ENCODE assay signal across 8 mouse cellular contexts in the genomic region with DNA sequence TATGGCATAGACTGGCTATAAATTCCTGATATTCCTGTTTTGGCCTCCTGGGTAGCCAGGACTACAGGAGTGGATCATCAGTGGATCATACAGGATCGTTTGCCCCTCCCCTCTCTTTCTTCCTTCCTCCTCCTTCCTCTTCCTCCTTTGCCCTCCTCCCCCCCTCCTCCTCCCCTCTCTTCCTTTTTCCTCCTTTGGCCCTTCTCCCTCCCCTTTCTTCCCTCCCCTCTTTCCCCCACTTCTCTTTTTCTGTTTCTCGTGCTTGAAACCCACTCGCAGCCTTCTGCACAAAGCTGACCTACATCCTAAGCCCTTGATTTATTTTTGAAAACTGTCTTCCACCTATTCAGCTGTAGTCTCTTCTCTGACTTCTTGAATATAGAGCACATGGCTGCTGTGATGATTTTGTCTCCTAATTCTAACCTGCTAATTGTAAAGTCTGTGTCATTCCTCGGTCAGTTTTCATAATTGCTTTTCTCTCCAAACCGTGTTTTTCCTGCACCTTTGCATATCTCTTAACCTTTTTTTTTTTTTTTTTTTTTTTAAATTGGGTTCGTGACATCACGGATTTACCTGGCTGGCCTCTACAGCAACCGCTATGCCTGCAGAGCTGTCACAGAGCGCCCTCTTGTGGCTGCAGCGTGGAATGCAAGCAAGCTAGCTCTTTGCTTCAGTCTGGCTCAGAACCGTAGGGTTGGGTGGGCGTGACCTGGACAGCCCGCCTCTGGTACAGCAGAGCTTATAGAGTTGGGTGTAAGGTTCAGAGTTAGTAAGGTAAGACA.
DNase-seq lines count a peak whose midpoint lies in the region; ATAC-seq lines count a peak whose summit lies in the region.

No protein-coding gene starts in this region.

- H3K27me3 ChIP-seq in heart, embryonic 11.5 days (ENCODE audit: control insufficient read depth, insufficient read depth, low read length) = no peaks in the 10 kb centered on the region
- no peaks in the 10 kb centered on the region for H3K27me3 ChIP-seq in limb, embryonic 10.5 days (ENCODE audit: low read depth, poor library complexity, severe bottlenecking)
- no peaks in the 10 kb centered on the region for H3K27me3 ChIP-seq in midbrain, embryonic 14.5 days (ENCODE audit: control insufficient read depth, insufficient read depth, low read length)

- H3K4me2 ChIP-seq in heart, embryonic 11.5 days = no peak overlapping the region
- H3K4me2 ChIP-seq in midbrain, embryonic 14.5 days (ENCODE audit: low read length) = peak overlapping the region; percentile 20; the same call in 1 of the 2 replicates

- H3K9ac ChIP-seq in heart, embryonic 11.5 days (ENCODE audit: low read depth, low read length) = no peak overlapping the region
- H3K9ac ChIP-seq in midbrain, embryonic 14.5 days (replicated peaks; ENCODE audit: low read length) = no peak overlapping the region

- H3K4me3 ChIP-seq in heart, embryonic 11.5 days (ENCODE audit: low read depth, low read length) = no peak overlapping the region
- no peak overlapping the region for H3K4me3 ChIP-seq in limb, embryonic 10.5 days
- no peak overlapping the region for H3K4me3 ChIP-seq in midbrain, embryonic 14.5 days (replicated peaks; ENCODE audit: low read depth, low read length)

- H3K36me3 ChIP-seq in heart, embryonic 11.5 days (ENCODE audit: control insufficient read depth, insufficient read depth, low read length) = no peaks in the 10 kb centered on the region
- no peaks in the 10 kb centered on the region for H3K36me3 ChIP-seq in limb, embryonic 10.5 days
- no peaks in the 10 kb centered on the region for H3K36me3 ChIP-seq in midbrain, embryonic 14.5 days (ENCODE audit: control insufficient read depth, insufficient read depth, low read length)

- no peaks in the 10 kb centered on the region for H3K9me3 ChIP-seq in heart, embryonic 11.5 days (replicated peaks; ENCODE audit: control insufficient read depth, low read length)
- no peaks in the 10 kb centered on the region for H3K9me3 ChIP-seq in limb, embryonic 10.5 days (replicated peaks)
- no peaks in the 10 kb centered on the region for H3K9me3 ChIP-seq in midbrain, embryonic 14.5 days (ENCODE audit: control insufficient read depth, low read length)

- no peaks in the 10 kb centered on the region for H3K4me1 ChIP-seq in heart, embryonic 11.5 days (ENCODE audit: control insufficient read depth, insufficient read depth, low read length)
- no peaks in the 10 kb centered on the region for H3K4me1 ChIP-seq in limb, embryonic 10.5 days
- no peaks in the 10 kb centered on the region for H3K4me1 ChIP-seq in midbrain, embryonic 14.5 days (ENCODE audit: control insufficient read depth, insufficient read depth, low read length)

- ATAC-seq in heart, embryonic 11.5 days (replicated peaks; ENCODE audit: insufficient number of reproducible peaks, low FRiP score, low TSS enrichment) = no peak; the same call in 1 of the 2 replicates
- peak; percentile 99 for ATAC-seq in common myeloid progenitor, adult 5-6 weeks (replicated peaks; ENCODE audit: low read depth, poor library complexity, severe bottlenecking)
- ATAC-seq in midbrain, embryonic 14.5 days (ENCODE audit: low FRiP score, low TSS enrichment) = peak; percentile 57; the same call in 1 of the 2 replicates

- peak; percentile 92 for DNase-seq in heart, adult 11 months
- peak; percentile 86 for DNase-seq in gastrocnemius, postnatal 10 days
- peak; percentile 82 for DNase-seq in kidney, adult 18-20 months
- DNase-seq in limb, embryonic 10.5 days (ENCODE audit: low spot score) = peak; percentile 94
- peak; percentile 95 for DNase-seq in midbrain, embryonic 14.5 days
- peak; percentile 38 to 62 for DNase-seq in spleen, postnatal 14 days (ENCODE audit: low spot score in 2 of 2)

- no peak overlapping the region for H3K27ac ChIP-seq in heart, embryonic 11.5 days (ENCODE audit: low read depth, low read length)
- no peak overlapping the region for H3K27ac ChIP-seq in limb, embryonic 10.5 days
- H3K27ac ChIP-seq in midbrain, embryonic 14.5 days (replicated peaks; ENCODE audit: low read depth, low read length) = no peak overlapping the region

- 9% methylated on average over 13 of the region's 13 CpGs for WGBS in heart, embryonic 11.5 days (ENCODE audit: insufficient replicate concordance)
- WGBS in limb, embryonic 10.5 days = 10% methylated on average over 13 of the region's 13 CpGs
- 11% methylated on average over 13 of the region's 13 CpGs for WGBS in midbrain, embryonic 14.5 days
